Mouse (Mus musculus) lung, adult 2 months (tissue): ENCODE data around the gene Rabif.

Experiments used
- CTCF ChIP-seq: fragments of 200-500 bp; IDR thresholded peaks from 2 replicates; pipeline ENCODE4 v1.5.1; 2011; ENCODE audit warnings: mild to moderate bottlenecking, low read length, control low read depth; ENCODE audit not compliant: insufficient read depth
- POLR2A ChIP-seq: fragments of 200-500 bp; IDR thresholded peaks from 2 replicates; pipeline ENCODE4 v1.6.1; 2011; ENCODE audit warnings: low read depth, mild to moderate bottlenecking, control low read depth, low read length, borderline replicate concordance; ENCODE audit errors: extremely low read depth

- TF ChIP-seq CTCF (no peak), POLR2A (no peak)
These were observed 57.9 kb downstream of the Rabif start for GRCm38 (mm10) chr1:134552396-134552795.
